In genomic region chr4:125931321-125931720, GRCm38 (mm10) we compare ENCODE assay signal across 28 mouse cellular contexts.
DNase-seq lines count a peak whose midpoint lies in the region; ATAC-seq and TF ChIP-seq lines count a peak whose summit lies in the region.
"Had no signal": no experiment of that assay in that cellular context is flagged by ENCODE, and none has a peak within 500 bp of the region (broad histone marks: within the 10 kb centered on the region; RNA-seq: fewer than 3 reads in every experiment).

No protein-coding gene starts in this region.

- no peak overlapping the region for H3K4me3 ChIP-seq in hindbrain, embryonic 11.5 days (ENCODE audit: low read depth, low read length)
- H3K4me3 ChIP-seq in hindbrain, postnatal 0 days (ENCODE audit: low read length) = no peak overlapping the region
- H3K4me3 ChIP-seq in hindbrain, embryonic 12.5 days = no peak overlapping the region
- no peak overlapping the region for H3K4me3 ChIP-seq in midbrain, embryonic 15.5 days
- H3K4me3 ChIP-seq: forebrain, embryonic 13.5 days; heart, embryonic 13.5 days; hindbrain, embryonic 15.5 days; neural tube, embryonic 12.5 days had no signal

- H3K36me3 ChIP-seq in hindbrain, embryonic 11.5 days (ENCODE audit: control insufficient read depth, insufficient read depth, low read length) = no peaks in the 10 kb centered on the region
- H3K36me3 ChIP-seq in hindbrain, postnatal 0 days (ENCODE audit: insufficient read depth, low read length) = no peaks in the 10 kb centered on the region
- no peaks in the 10 kb centered on the region for H3K36me3 ChIP-seq in hindbrain, embryonic 12.5 days
- no peaks in the 10 kb centered on the region for H3K36me3 ChIP-seq in midbrain, embryonic 15.5 days (replicated peaks)
- H3K36me3 ChIP-seq: heart, embryonic 13.5 days; hindbrain, embryonic 15.5 days; neural tube, embryonic 12.5 days had no signal

- 47% methylated on average over 6 of the region's 6 CpGs for WGBS in hindbrain, embryonic 11.5 days
- 41% methylated on average over 6 of the region's 6 CpGs for WGBS in hindbrain, postnatal 0 days
- 43% methylated on average over 6 of the region's 6 CpGs for WGBS in hindbrain, embryonic 12.5 days
- WGBS in midbrain, embryonic 15.5 days = 60% methylated on average over 6 of the region's 6 CpGs

- H3K27ac ChIP-seq in hindbrain, embryonic 11.5 days (ENCODE audit: low read depth, low read length) = peak overlapping the region; percentile 27
- no peak overlapping the region for H3K27ac ChIP-seq in hindbrain, postnatal 0 days
- peak overlapping the region; percentile 89 for H3K27ac ChIP-seq in hindbrain, embryonic 12.5 days
- H3K27ac ChIP-seq in midbrain, embryonic 15.5 days = no peak overlapping the region
- H3K27ac ChIP-seq: heart, embryonic 13.5 days; liver, embryonic 14.5 days; macrophage; neural tube, embryonic 12.5 days; stomach, postnatal 0 days had no signal

- no peaks in the 10 kb centered on the region for H3K27me3 ChIP-seq in hindbrain, embryonic 11.5 days (ENCODE audit: control insufficient read depth, insufficient read depth, low read length)
- H3K27me3 ChIP-seq in hindbrain, postnatal 0 days (ENCODE audit: insufficient read depth, low read length) = 0 out of 2 replicates have a peak, but pooled peaks cover 3% of the 10 kb centered on the region
- 0 out of 2 replicates have a peak, but pooled peaks cover 5% of the 10 kb centered on the region for H3K27me3 ChIP-seq in hindbrain, embryonic 12.5 days
- no peaks in the 10 kb centered on the region for H3K27me3 ChIP-seq in midbrain, embryonic 15.5 days (replicated peaks)
- H3K27me3 ChIP-seq: neural tube, embryonic 12.5 days had no signal

- ATAC-seq in hindbrain, embryonic 11.5 days (ENCODE audit: low FRiP score) = no peak
- ATAC-seq in hindbrain, postnatal 0 days = no peak
- ATAC-seq in hindbrain, embryonic 12.5 days (ENCODE audit: low FRiP score) = no peak
- no peak for ATAC-seq in midbrain, embryonic 15.5 days (replicated peaks)
- ATAC-seq: intestine, embryonic 16.5 days had no signal

- H3K4me2 ChIP-seq in hindbrain, embryonic 11.5 days (replicated peaks; ENCODE audit: low read depth, low read length) = no peak overlapping the region
- no peak overlapping the region for H3K4me2 ChIP-seq in hindbrain, postnatal 0 days (ENCODE audit: low read depth, low read length)
- no peak overlapping the region for H3K4me2 ChIP-seq in hindbrain, embryonic 12.5 days (replicated peaks)
- H3K4me2 ChIP-seq in midbrain, embryonic 15.5 days = no peak overlapping the region
- H3K4me2 ChIP-seq: heart, embryonic 13.5 days; hindbrain, embryonic 15.5 days; neural tube, embryonic 12.5 days had no signal

- H3K4me1 ChIP-seq in hindbrain, embryonic 11.5 days (replicated peaks; ENCODE audit: control insufficient read depth, insufficient read depth, low read length) = peaks cover 19% of the 10 kb centered on the region
- H3K4me1 ChIP-seq in hindbrain, postnatal 0 days (ENCODE audit: insufficient read depth, low read length) = peaks cover 3% of the 10 kb centered on the region; the same call in 1 of the 2 replicates
- peaks cover 53% of the 10 kb centered on the region for H3K4me1 ChIP-seq in hindbrain, embryonic 12.5 days
- H3K4me1 ChIP-seq in midbrain, embryonic 15.5 days = peaks cover 18% of the 10 kb centered on the region
- H3K4me1 ChIP-seq: heart, embryonic 13.5 days had no signal

- no peak for TF ChIP-seq CTCF in hindbrain, postnatal 0 days (IDR thresholded peaks at IDR 0.05; ENCODE audit: low read depth)

- H3K9me3 ChIP-seq in hindbrain, embryonic 11.5 days (ENCODE audit: control insufficient read depth, low read length) = no peaks in the 10 kb centered on the region
- no peaks in the 10 kb centered on the region for H3K9me3 ChIP-seq in hindbrain, postnatal 0 days (ENCODE audit: low read length)
- H3K9me3 ChIP-seq in hindbrain, embryonic 12.5 days (replicated peaks) = no peaks in the 10 kb centered on the region
- H3K9me3 ChIP-seq in midbrain, embryonic 15.5 days = no peaks in the 10 kb centered on the region
- H3K9me3 ChIP-seq: forebrain, embryonic 13.5 days; heart, embryonic 13.5 days; hindbrain, embryonic 15.5 days; neural tube, embryonic 12.5 days had no signal

- no peak for DNase-seq in hindbrain, embryonic 11.5 days (ENCODE audit: low spot score)
- no peak for DNase-seq in hindbrain, postnatal 0 days (ENCODE audit: low spot score)
- DNase-seq in R1 (ENCODE audit: low read depth, low spot score) = peak; percentile 47
- DNase-seq in yolk sac, embryonic 10.5 days (ENCODE audit: low spot score) = peak; percentile 22
- DNase-seq: B cell, adult 2 months; cerebellum, adult 11 months; cerebellum, adult 9-10 months; cerebellum, postnatal 36 days; gastrocnemius, postnatal 10 days; heart, postnatal 14 days; kidney, postnatal 14 days; layer of hippocampus, adult 9-11 months; liver; lung, adult 2 months; lung, postnatal 10 days; right cerebral cortex, postnatal 4 days; thymus, adult 2 months; thymus, postnatal 4 days had no signal

- no peak overlapping the region for H3K9ac ChIP-seq in hindbrain, embryonic 11.5 days (ENCODE audit: low read depth, low read length)
- no peak overlapping the region for H3K9ac ChIP-seq in hindbrain, postnatal 0 days (replicated peaks; ENCODE audit: low read length)
- no peak overlapping the region for H3K9ac ChIP-seq in hindbrain, embryonic 12.5 days
- no peak overlapping the region for H3K9ac ChIP-seq in midbrain, embryonic 15.5 days
- H3K9ac ChIP-seq: forebrain, embryonic 13.5 days; heart, embryonic 13.5 days; hindbrain, embryonic 15.5 days; liver, embryonic 14.5 days; neural tube, embryonic 12.5 days had no signal

Comparison
In these comparisons a context has a peak if more than half of its experiments do, and no peak if none do; other contexts are left out.
1. H3K27ac ChIP-seq: peak in hindbrain, embryonic 11.5 days (single experiment) and hindbrain, embryonic 12.5 days (single experiment); none in hindbrain, postnatal 0 days (single experiment) and midbrain, embryonic 15.5 days (single experiment).
2. DNase-seq: peak in R1 (single experiment) and yolk sac, embryonic 10.5 days (single experiment); none in hindbrain, embryonic 11.5 days (single experiment) and hindbrain, postnatal 0 days (single experiment).